Comparison of ENCODE assay signal across 19 mouse cellular contexts in genomic region chr16:57694694-57695093, GRCm38 (mm10). TPM values are rescaled to one million over a fixed set of nuclear protein-coding genes. Genes with fewer than 3 reads are reported as not detected.
"Had no signal": no experiment of that assay in that cellular context is flagged by ENCODE, and none has a peak within 500 bp of the region (broad histone marks: within the 10 kb centered on the region; RNA-seq: fewer than 3 reads in every experiment).

No protein-coding gene starts in this region.

- ATAC-seq: liver, postnatal 0 days; midbrain, embryonic 13.5 days had no signal

- H3K9me3 ChIP-seq: liver, embryonic 13.5 days; lung, embryonic 15.5 days; megakaryocyte, embryonic 14.5 days; midbrain, embryonic 13.5 days; neural tube, embryonic 12.5 days; stomach, embryonic 15.5 days had no signal

- H3K27me3 ChIP-seq: liver, embryonic 13.5 days; lung, embryonic 15.5 days; megakaryocyte, embryonic 14.5 days; midbrain, embryonic 13.5 days; neural tube, embryonic 12.5 days; stomach, embryonic 15.5 days had no signal

- H3K27ac ChIP-seq: kidney, postnatal 0 days; liver, embryonic 13.5 days; lung, embryonic 15.5 days; macrophage; midbrain, embryonic 13.5 days; neural tube, embryonic 12.5 days; stomach, embryonic 15.5 days had no signal

- H3K4me2 ChIP-seq: liver, embryonic 13.5 days; lung, embryonic 15.5 days; midbrain, embryonic 13.5 days; neural tube, embryonic 12.5 days; stomach, embryonic 15.5 days had no signal

- H3K9ac ChIP-seq: liver, embryonic 13.5 days; liver, postnatal 0 days; lung, embryonic 15.5 days; midbrain, embryonic 13.5 days; neural tube, embryonic 12.5 days; stomach, embryonic 15.5 days had no signal

- H3K4me1 ChIP-seq: liver, embryonic 13.5 days; lung, embryonic 15.5 days; megakaryocyte, embryonic 14.5 days; midbrain, embryonic 13.5 days; neural tube, embryonic 12.5 days; stomach, embryonic 15.5 days had no signal

- H3K36me3 ChIP-seq: liver, embryonic 13.5 days; lung, embryonic 15.5 days; midbrain, embryonic 13.5 days; neural tube, embryonic 12.5 days; stomach, embryonic 15.5 days had no signal

- H3K4me3 ChIP-seq: liver, embryonic 13.5 days; lung, embryonic 15.5 days; megakaryocyte, embryonic 14.5 days; midbrain, embryonic 13.5 days; neural tube, embryonic 12.5 days; stomach, embryonic 15.5 days had no signal

- DNase-seq: kidney, adult 9 months; kidney, postnatal 36 days; layer of hippocampus, adult 9-11 months; layer of hippocampus, postnatal 36 days; liver; liver, embryonic 13.5 days; liver, postnatal 0 days; lung, postnatal 14 days; right cerebral cortex, postnatal 14 days; thymus, postnatal 36 days had no signal

RNA-seq across cellular contexts. Expression of gene Col8a1, which starts 59.8 kb away (rescaled TPM):
- total RNA-seq: monocyte, adult 5-6 weeks; neutrophil, adult 5-6 weeks had no signal
